Mouse (Mus musculus): ENCODE data around the gene Mgmt.

- TF ChIP-seq CTCF (IDR thresholded peaks at IDR 0.05; ENCODE audit: low read depth) = no peak
- TF ChIP-seq EP300 (IDR thresholded peaks at IDR 0.05; ENCODE audit: low read depth) = no peak
Observed at GRCm38 (mm10) chr7:137030789-137031188, 136.4 kb downstream of the Mgmt start.
